Mouse (Mus musculus) sigmoid colon, adult 10 weeks (tissue): Measurements from ENCODE around the gene Tnfaip8l3. TPM values are rescaled to one million over a fixed set of nuclear protein-coding genes. Genes with fewer than 3 reads are reported as not detected.

ENCODE experiments used
- polyA plus RNA-seq: library from polyadenylated mRNA; stranded (reverse); fragments of 350-450 nt; fragmentation: Illumina TruSeq; extraction: RNeasy Lipid Tissue Mini Kit (QIAGEN cat#74804); gene quantifications from one replicate; pipeline ENCODE4 v1.2.3, GENCODE M21; 2014; ENCODE audit warnings: low read depth, low replicate concordance

Gene Tnfaip8l3
- 4.5 TPM for polyA plus RNA-seq

GRCm38 (mm10) chr9:54068032-54068649 is at the start of gene Tnfaip8l3:
TSS of gene Tnfaip8l3 (minus strand) at chr9:54068388.

GRCm38 (mm10) chr9:53975122-53975518 is 93.1 kb downstream of the Tnfaip8l3 start, which contains the start of gene Elmod1:
TSS of gene Elmod1 (minus strand) at chr9:53975301.

Other genes with a start within 250 kb of the Tnfaip8l3 start
- not detected for gene Sln, start 218.2 kb downstream of the Tnfaip8l3 start, polyA plus RNA-seq
- 1.8 TPM for gene Elmod1, start 93.1 kb downstream of the Tnfaip8l3 start, polyA plus RNA-seq
- gene Cyp19a1, start 199.7 kb upstream of the Tnfaip8l3 start, polyA plus RNA-seq = not detected
- gene Gldn, start 218.1 kb upstream of the Tnfaip8l3 start, polyA plus RNA-seq = 0.13 TPM